Mouse (Mus musculus): ENCODE results near the gene Olfr675. TPM values are rescaled to one million over a fixed set of nuclear protein-coding genes. Genes with fewer than 3 reads are reported as not detected.

The Olfr675 gene
- polyA plus RNA-seq (2012; rRNA removed), result not detected in 2 replicates

GRCm38 (mm10) chr7:105028360-105028759 lies at the start of gene Olfr675:
Gene Olfr675 (minus strand): TSS chr7:105028460.

GRCm38 (mm10) chr7:105064175-105064574 lies 35.9 kb upstream of the Olfr675 start, which contains the start of gene Olfr678:
Gene Olfr678 (plus strand): TSS chr7:105064475.

GRCm38 (mm10) chr7:105032398-105032797 lies 4.1 kb upstream of the Olfr675 start, which contains the start of gene Olfr676:
Gene Olfr676 (plus strand): TSS chr7:105032698.

GRCm38 (mm10) chr7:105001929-105002328 lies 26.3 kb downstream of the Olfr675 start, which contains the start of gene Olfr672:
Gene Olfr672 (minus strand): TSS chr7:105002029.

GRCm38 (mm10) chr7:104979026-104979425 lies 49.2 kb downstream of the Olfr675 start, which contains the start of gene Olfr671:
Gene Olfr671 (minus strand): TSS chr7:104979126.

Other genes starting within 250 kb of the Olfr675 start
- not detected in 2 replicates for gene Usp17lb, start 185.9 kb downstream of the Olfr675 start, polyA plus RNA-seq (2012; rRNA removed)
- not detected in 2 replicates for gene Usp17la, start 171.5 kb downstream of the Olfr675 start, polyA plus RNA-seq (2012; rRNA removed)
- gene Olfr665, start 150.4 kb downstream of the Olfr675 start, polyA plus RNA-seq (2012; rRNA removed), result not detected in 2 replicates
- not detected in 2 replicates for gene Olfr666, start 132.5 kb downstream of the Olfr675 start, polyA plus RNA-seq (2012; rRNA removed)
- gene Olfr667, start 107.0 kb downstream of the Olfr675 start, polyA plus RNA-seq (2012; rRNA removed), result not detected in 2 replicates
- gene Olfr668, start 100.4 kb downstream of the Olfr675 start, polyA plus RNA-seq (2012; rRNA removed), result not detected in 2 replicates
- not detected in 2 replicates for gene Olfr669, start 94.2 kb downstream of the Olfr675 start, polyA plus RNA-seq (2012; rRNA removed)
- gene Olfr670, start 65.8 kb downstream of the Olfr675 start, polyA plus RNA-seq (2012; rRNA removed), result not detected in 2 replicates
- not detected in 2 replicates for gene Olfr671, start 49.3 kb downstream of the Olfr675 start, polyA plus RNA-seq (2012; rRNA removed)
- gene Olfr672, start 26.4 kb downstream of the Olfr675 start, polyA plus RNA-seq (2012; rRNA removed), result not detected in 2 replicates
- gene Olfr676, start 4.2 kb upstream of the Olfr675 start, polyA plus RNA-seq (2012; rRNA removed), result not detected in 2 replicates
- gene Olfr677, start 22.9 kb upstream of the Olfr675 start, polyA plus RNA-seq (2012; rRNA removed), result not detected in 2 replicates
- gene Olfr678, start 36.0 kb upstream of the Olfr675 start, polyA plus RNA-seq (2012; rRNA removed), result not detected in 2 replicates
- not detected in 2 replicates for gene Olfr679, start 52.7 kb upstream of the Olfr675 start, polyA plus RNA-seq (2012; rRNA removed)
- gene Olfr680-ps1, start 64.4 kb upstream of the Olfr675 start, polyA plus RNA-seq (2012; rRNA removed), result not detected in 2 replicates
- not detected in 2 replicates for gene Olfr681, start 88.4 kb upstream of the Olfr675 start, polyA plus RNA-seq (2012; rRNA removed)
- not detected in 2 replicates for gene Olfr683, start 118.6 kb upstream of the Olfr675 start, polyA plus RNA-seq (2012; rRNA removed)
- not detected in 2 replicates for gene Olfr684, start 135.2 kb upstream of the Olfr675 start, polyA plus RNA-seq (2012; rRNA removed)
- gene Olfr685, start 157.6 kb upstream of the Olfr675 start, polyA plus RNA-seq (2012; rRNA removed), result not detected in 2 replicates
- gene Olfr686, start 179.0 kb upstream of the Olfr675 start, polyA plus RNA-seq (2012; rRNA removed), result not detected in 2 replicates